ENCODE assay signal across 11 mouse cellular contexts in genomic region chr7:142472936-142473335, GRCm38 (mm10). TPM values are rescaled to one million over a fixed set of nuclear protein-coding genes. Genes with fewer than 3 reads are reported as not detected.
DNase-seq lines count a peak whose midpoint lies in the region; ATAC-seq lines count a peak whose summit lies in the region.
"Had no signal": no experiment of that assay in that cellular context is flagged by ENCODE, and none has a peak within 500 bp of the region (broad histone marks: within the 10 kb centered on the region; RNA-seq: fewer than 3 reads in every experiment).

No protein-coding gene starts in this region.

- no peaks in the 10 kb centered on the region for H3K36me3 ChIP-seq in heart, embryonic 11.5 days (ENCODE audit: control insufficient read depth, insufficient read depth, low read length)
- H3K36me3 ChIP-seq in intestine, embryonic 14.5 days (ENCODE audit: control insufficient read depth, insufficient read depth, low read length), result peaks cover 14% of the 10 kb centered on the region; the same call in 1 of the 2 replicates

- ATAC-seq in heart, embryonic 11.5 days (replicated peaks; ENCODE audit: insufficient number of reproducible peaks, low FRiP score, low TSS enrichment), result no peak
- ATAC-seq in intestine, embryonic 14.5 days (replicated peaks; ENCODE audit: low FRiP score, low TSS enrichment, low read depth), result no peak

- H3K9me3 ChIP-seq in heart, embryonic 11.5 days (replicated peaks; ENCODE audit: control insufficient read depth, low read length), result no peaks in the 10 kb centered on the region
- no peaks in the 10 kb centered on the region for H3K9me3 ChIP-seq in intestine, embryonic 14.5 days (ENCODE audit: control insufficient read depth, low read length)

- 0 out of 2 replicates have a peak overlapping the region, but pooled peaks have one; percentile 86 for H3K27ac ChIP-seq in heart, embryonic 11.5 days (ENCODE audit: low read depth, low read length)
- H3K27ac ChIP-seq in intestine, embryonic 14.5 days (ENCODE audit: low read depth), result peak overlapping the region; percentile 96

- peaks cover 45% of the 10 kb centered on the region for H3K4me1 ChIP-seq in heart, embryonic 11.5 days (ENCODE audit: control insufficient read depth, insufficient read depth, low read length)
- peaks cover 62% of the 10 kb centered on the region for H3K4me1 ChIP-seq in intestine, embryonic 14.5 days (replicated peaks; ENCODE audit: control insufficient read depth, insufficient read depth, low read length)

- H3K4me3 ChIP-seq in heart, embryonic 11.5 days (ENCODE audit: low read depth, low read length), result no peak overlapping the region
- peak overlapping the region; percentile 39 for H3K4me3 ChIP-seq in intestine, embryonic 14.5 days (ENCODE audit: low read depth, low read length)

- H3K9ac ChIP-seq in heart, embryonic 11.5 days (ENCODE audit: low read depth, low read length), result 0 out of 2 replicates have a peak overlapping the region, but pooled peaks have one; percentile 69
- peak overlapping the region; percentile 87 for H3K9ac ChIP-seq in intestine, embryonic 14.5 days (ENCODE audit: low read length)

- WGBS in heart, embryonic 11.5 days (ENCODE audit: insufficient replicate concordance), result 91% methylated on average over 4 of the region's 4 CpGs
- WGBS in intestine, embryonic 14.5 days, result 83% methylated on average over 4 of the region's 4 CpGs

- no peak for DNase-seq in heart, adult 18-20 months
- DNase-seq in thymus, postnatal 36 days, result peak; percentile 0 to 1
- no peak for DNase-seq in thymus, postnatal 14 days
- DNase-seq in intestine, embryonic 14.5 days (ENCODE audit: low spot score), result peak; percentile 51
- DNase-seq in left cerebral cortex, adult 8-10 months (ENCODE audit: low spot score in 2 of 2), result no peak
- DNase-seq in T-cell, adult 2 months (ENCODE audit: low spot score), result no peak
- DNase-seq: kidney, adult 2 months; right cerebral cortex, adult 18-20 months had no signal

- H3K27me3 ChIP-seq in heart, embryonic 11.5 days (ENCODE audit: control insufficient read depth, insufficient read depth, low read length), result no peaks in the 10 kb centered on the region
- H3K27me3 ChIP-seq in intestine, embryonic 14.5 days (replicated peaks; ENCODE audit: control insufficient read depth, insufficient read depth, low read length), result no peaks in the 10 kb centered on the region

- peak overlapping the region; percentile 12; the same call in 1 of the 2 replicates for H3K4me2 ChIP-seq in heart, embryonic 11.5 days
- peak overlapping the region; percentile 46 for H3K4me2 ChIP-seq in intestine, embryonic 14.5 days (ENCODE audit: low read length)

RNA-seq across cellular contexts. Expression of gene Lsp1, which starts 12.3 kb away (rescaled TPM):
- 31.4 and 32.1 TPM in 2 replicates for polyA plus RNA-seq in heart, embryonic 11.5 days (2014; fragmentation: Nextera tagmentation; extraction: Ambion mirVana)
- 10 to 100 TPM; 24.7 to 33.1 TPM for total RNA-seq in heart, adult 18-20 months (2021)
- 145 and 153 TPM in 2 replicates for polyA plus RNA-seq in intestine, embryonic 14.5 days (2014; fragmentation: Nextera tagmentation; extraction: Ambion mirVana)
- 10 to 100 TPM; 10.8 to 18.8 (median 13.9) TPM for total RNA-seq in left cerebral cortex, adult 8-10 months (2022)

RNA-seq across cellular contexts. Expression of gene Tnnt3, which starts 25.7 kb away (rescaled TPM):
- polyA plus RNA-seq in heart, embryonic 11.5 days (2014; fragmentation: Nextera tagmentation; extraction: Ambion mirVana), result 16.0 and 16.3 TPM in 2 replicates
- under 1 TPM in 1 of 2 experiments, not detected in 1; 0.67 TPM for total RNA-seq in heart, adult 18-20 months (2021)
- 1.5 and 2.4 TPM in 2 replicates for polyA plus RNA-seq in intestine, embryonic 14.5 days (2014; fragmentation: Nextera tagmentation; extraction: Ambion mirVana)
- total RNA-seq in left cerebral cortex, adult 8-10 months (2022), result 10 to 100 TPM in 1 of 4 experiments, 1 to 10 TPM in 2, under 1 TPM in 1; 0.88 to 14.3 (median 6.5) TPM
- total RNA-seq: megakaryocyte progenitor cell, adult 5-6 weeks had no signal

RNA-seq across cellular contexts. Expression of gene Tnni2, which starts 31.3 kb away (rescaled TPM):
- 46.1 and 51.6 TPM in 2 replicates for polyA plus RNA-seq in heart, embryonic 11.5 days (2014; fragmentation: Nextera tagmentation; extraction: Ambion mirVana)
- 1 to 10 TPM; 1.8 to 2.6 TPM for total RNA-seq in heart, adult 18-20 months (2021)
- polyA plus RNA-seq in intestine, embryonic 14.5 days (2014; fragmentation: Nextera tagmentation; extraction: Ambion mirVana), result 1.7 and 3.2 TPM in 2 replicates
- 1 to 10 TPM; 1.9 to 9.6 (median 5.2) TPM for total RNA-seq in left cerebral cortex, adult 8-10 months (2022)
- total RNA-seq: left cerebral cortex, postnatal 4 days had no signal

RNA-seq across cellular contexts. Expression of gene Syt8, which starts 38.3 kb away (rescaled TPM):
- polyA plus RNA-seq in heart, embryonic 11.5 days (2014; fragmentation: Nextera tagmentation; extraction: Ambion mirVana), result 0.26 and 0.31 TPM in 2 replicates
- total RNA-seq in heart, adult 18-20 months (2021), result not detected
- 1.6 and 3.8 TPM in 2 replicates for polyA plus RNA-seq in intestine, embryonic 14.5 days (2014; fragmentation: Nextera tagmentation; extraction: Ambion mirVana)
- total RNA-seq in left cerebral cortex, adult 8-10 months (2022), result not detected
- total RNA-seq: left cerebral cortex, postnatal 4 days; megakaryocyte progenitor cell, adult 5-6 weeks had no signal

RNA-seq across cellular contexts. Expression of gene Mrpl23, which starts 59.5 kb away (rescaled TPM):
- polyA plus RNA-seq in heart, embryonic 11.5 days (2014; fragmentation: Nextera tagmentation; extraction: Ambion mirVana), result 15.4 and 19.3 TPM in 2 replicates
- 10 to 100 TPM; 12.2 to 29.0 TPM for total RNA-seq in heart, adult 18-20 months (2021)
- 36.1 and 45.8 TPM in 2 replicates for polyA plus RNA-seq in intestine, embryonic 14.5 days (2014; fragmentation: Nextera tagmentation; extraction: Ambion mirVana)
- 1 to 10 TPM; 3.4 to 8.4 (median 7.0) TPM for total RNA-seq in left cerebral cortex, adult 8-10 months (2022)

Comparison
In these comparisons a context has a peak if more than half of its experiments do, and no peak if none do; other contexts are left out.
1. DNase-seq: peak in thymus, postnatal 36 days (2 of 2) and intestine, embryonic 14.5 days (single experiment); none in heart, adult 18-20 months (0 of 2), thymus, postnatal 14 days (single experiment), left cerebral cortex, adult 8-10 months (0 of 2) and T-cell, adult 2 months (single experiment).